Mouse (Mus musculus): ENCODE measurements around the gene Uchl1. TPM values are rescaled to one million over a fixed set of nuclear protein-coding genes. Genes with fewer than 3 reads are reported as not detected.
A peak's percentile ranks its signal among the peaks of the same experiment; 100 is the strongest.

The Uchl1 gene
- total RNA-seq (2021), result 1,000 to 10,000 TPM; 1,225 to 1,317 TPM

- intact Hi-C loops (cut with DNase I), result loop anchor here (5.0 kb wide), 2 partner anchors 59 to 289 kb away; partner anchors contain the start of gene Apbb2
- DNase-seq (ENCODE audit: extremely low spot score in 1 of 2, low spot score in 2 of 2), result peak; percentile 91 to 94
Measured at GRCm38 (mm10) chr5:66675983-66676382, at the start of gene Uchl1. Gene Uchl1, plus strand, starts transcription at chr5:66676091.

- no peak for DNase-seq (ENCODE audit: extremely low spot score in 1 of 2, low spot score in 2 of 2)
Measured at GRCm38 (mm10) chr5:66627805-66628204, 48.1 kb upstream of the Uchl1 start.

GRCm38 (mm10) chr5:66635459-66636079 is 40.3 kb upstream of the Uchl1 start:
- intact Hi-C loops (cut with DNase I), result no loop called here
- DNase-seq (ENCODE audit: extremely low spot score in 1 of 2, low spot score in 2 of 2), result no peak

More at GRCm38 (mm10) chr5:66627805-66628204, 48.1 kb upstream of the Uchl1 start:
- intact Hi-C loops (cut with DNase I), result no loop called here

- no peak for DNase-seq (ENCODE audit: extremely low spot score in 1 of 2, low spot score in 2 of 2)
- intact Hi-C loops (cut with DNase I), result no loop called here
Measured at GRCm38 (mm10) chr5:66642156-66642555, 33.7 kb upstream of the Uchl1 start.

GRCm38 (mm10) chr5:66643260-66643659 is 32.6 kb upstream of the Uchl1 start:
- DNase-seq (ENCODE audit: extremely low spot score in 1 of 2, low spot score in 2 of 2), result no peak
- intact Hi-C loops (cut with DNase I), result no loop called here

GRCm38 (mm10) chr5:66647504-66647903 is 28.4 kb upstream of the Uchl1 start:
- DNase-seq (ENCODE audit: extremely low spot score in 1 of 2, low spot score in 2 of 2), result no peak
- intact Hi-C loops (cut with DNase I), result no loop called here

GRCm38 (mm10) chr5:66654220-66654619 is 21.7 kb upstream of the Uchl1 start:
- intact Hi-C loops (cut with DNase I), result no loop called here
- DNase-seq (ENCODE audit: extremely low spot score in 1 of 2, low spot score in 2 of 2), result peak in 1 of 2 experiments; percentile 49

GRCm38 (mm10) chr5:66675189-66675890 is 551 bp upstream of the Uchl1 start:
- DNase-seq (ENCODE audit: extremely low spot score in 1 of 2, low spot score in 2 of 2), result peak; percentile 63 to 69
- intact Hi-C loops (cut with DNase I), result loop anchor here (5.0 kb wide), 2 partner anchors 58 to 288 kb away; partner anchors contain the start of gene Apbb2

GRCm38 (mm10) chr5:66676457-66677117 is 696 bp downstream of the Uchl1 start:
- intact Hi-C loops (cut with DNase I), result loop anchor here (5.0 kb wide), 2 partner anchors 59 to 289 kb away; partner anchors contain the start of gene Apbb2
- peak; percentile 75 to 88 for DNase-seq (ENCODE audit: extremely low spot score in 1 of 2, low spot score in 2 of 2)

GRCm38 (mm10) chr5:66677411-66678345 is 1.8 kb downstream of the Uchl1 start:
- intact Hi-C loops (cut with DNase I), result loop anchor here (5.0 kb wide), 2 partner anchors 60 to 290 kb away; partner anchors contain the start of gene Apbb2
- no peak for DNase-seq (ENCODE audit: extremely low spot score in 1 of 2, low spot score in 2 of 2)

GRCm38 (mm10) chr5:66679222-66679621 is 3.3 kb downstream of the Uchl1 start:
- DNase-seq (ENCODE audit: extremely low spot score in 1 of 2, low spot score in 2 of 2), result peak in 1 of 2 experiments; percentile 68
- intact Hi-C loops (cut with DNase I), result loop anchor here (5.0 kb wide), 2 partner anchors 62 to 292 kb away; partner anchors contain the start of gene Apbb2

GRCm38 (mm10) chr5:66685930-66686329 is 10.0 kb downstream of the Uchl1 start:
- intact Hi-C loops (cut with DNase I), result no loop called here
- DNase-seq (ENCODE audit: extremely low spot score in 1 of 2, low spot score in 2 of 2), result no peak

- no peak for DNase-seq (ENCODE audit: extremely low spot score in 1 of 2, low spot score in 2 of 2)
- intact Hi-C loops (cut with DNase I), result no loop called here
Measured at GRCm38 (mm10) chr5:66686863-66687262, 11.0 kb downstream of the Uchl1 start.

- no peak for DNase-seq (ENCODE audit: extremely low spot score in 1 of 2, low spot score in 2 of 2)
- intact Hi-C loops (cut with DNase I), result no loop called here
Measured at GRCm38 (mm10) chr5:66687737-66688136, 11.8 kb downstream of the Uchl1 start.

- DNase-seq (ENCODE audit: extremely low spot score in 1 of 2, low spot score in 2 of 2), result no peak
- intact Hi-C loops (cut with DNase I), result no loop called here
Measured at GRCm38 (mm10) chr5:66688286-66688685, 12.4 kb downstream of the Uchl1 start.

- intact Hi-C loops (cut with DNase I), result no loop called here
- no peak for DNase-seq (ENCODE audit: extremely low spot score in 1 of 2, low spot score in 2 of 2)
Measured at GRCm38 (mm10) chr5:66689796-66690195, 13.9 kb downstream of the Uchl1 start.

GRCm38 (mm10) chr5:66693231-66693630 is 17.3 kb downstream of the Uchl1 start:
- no peak for DNase-seq (ENCODE audit: extremely low spot score in 1 of 2, low spot score in 2 of 2)
- intact Hi-C loops (cut with DNase I), result no loop called here

GRCm38 (mm10) chr5:66697119-66697518 is 21.2 kb downstream of the Uchl1 start:
- intact Hi-C loops (cut with DNase I), result loop anchor here (5.0 kb wide), 1 partner anchor 535 kb away; no protein-coding TSS in a partner anchor
- DNase-seq (ENCODE audit: extremely low spot score in 1 of 2, low spot score in 2 of 2), result peak in 1 of 2 experiments; percentile 60

All from left cerebral cortex, postnatal 10 days (tissue).